Mouse (Mus musculus) right cerebral cortex, postnatal 36 days (tissue): ENCODE measurements at regions not wholly inside any gene's neighbourhood (a gene's known extent, or its start where the extent isn't known, plus 50 kb on each side); places are given as distances from the start of the nearest gene placed in this dataset.
"Not testable (repeated sequence)": the region's sequence is repeated elsewhere in the genome, so short reads cannot be mapped to it uniquely, and the experiment has no call there.

ENCODE experiments used
- DNase-seq, 2 experiments: peaks; one replicate each; pipeline ENCODE4 v3.0.0; 2022; ENCODE audit warnings: low spot score in 2 of 2, mixed read lengths in 1 of 2

DNA sequence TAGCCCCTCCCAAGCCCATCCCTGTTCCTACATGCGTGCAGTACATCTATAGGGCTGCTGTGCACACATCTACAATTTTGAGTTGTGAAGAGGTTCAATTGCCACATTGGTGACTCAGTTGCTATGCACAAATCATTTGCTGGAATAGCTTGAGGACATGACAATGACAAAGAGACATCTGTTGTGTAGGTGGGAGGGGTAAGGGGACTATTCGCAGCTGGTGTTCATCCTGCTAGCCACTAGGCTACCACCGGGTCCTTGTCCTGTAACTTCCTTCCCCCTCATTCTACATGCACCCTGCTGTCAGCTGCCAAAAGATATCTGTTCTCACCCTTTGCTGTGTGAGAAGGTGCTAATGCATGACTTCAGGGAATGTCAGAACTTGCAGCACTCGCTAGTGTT, 1117.7 kb upstream of the Arrdc3 start:
- DNase-seq = no peak

DNA sequence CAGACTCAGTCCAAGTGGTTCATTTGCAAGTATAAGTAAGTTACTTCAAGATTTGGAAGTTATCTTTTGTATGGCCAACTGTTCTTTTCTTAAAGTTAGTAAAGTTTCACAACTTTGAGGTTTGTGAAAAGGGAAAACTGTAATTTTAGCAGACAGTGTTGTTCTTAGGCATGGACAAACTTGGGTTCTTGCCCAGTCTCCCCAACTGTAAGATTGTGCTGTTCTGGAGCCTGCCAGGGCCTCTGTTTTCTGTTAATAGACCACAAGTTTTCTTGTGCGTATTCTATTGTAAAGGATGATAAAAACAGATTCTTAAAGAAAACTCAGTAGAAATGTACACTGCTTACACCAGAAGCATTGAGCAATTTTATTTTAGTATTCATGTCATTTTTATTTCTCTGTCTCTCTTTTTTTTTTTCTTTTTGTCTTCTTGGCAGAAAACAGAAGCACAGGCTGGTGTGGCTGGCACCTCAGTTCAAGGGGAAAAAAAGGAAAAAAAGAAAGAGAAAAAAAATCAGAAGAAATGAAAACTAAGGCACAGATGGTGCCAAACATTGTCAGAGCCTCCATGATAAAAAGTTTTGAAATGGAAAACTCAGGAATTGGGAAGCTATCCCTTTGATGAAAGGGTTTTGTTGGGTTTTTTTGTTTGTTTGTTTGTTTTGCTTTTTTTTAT, 1098.1 kb upstream of the Arrdc3 start:
- DNase-seq = peak; percentile 14 to 51

GRCm38 (mm10) chr13:79801591-79801990, 1081.6 kb upstream of the Arrdc3 start:
- DNase-seq = no peak

- DNase-seq = no peak
These were observed 1047.6 kb upstream of the Arrdc3 start for GRCm38 (mm10) chr13:79835592-79835991.

GRCm38 (mm10) chr13:79844800-79845199, 1038.4 kb upstream of the Arrdc3 start:
- DNase-seq = no peak

GRCm38 (mm10) chr13:79867501-79867900, 1015.7 kb upstream of the Arrdc3 start:
- not testable (repeated sequence) for DNase-seq

DNA sequence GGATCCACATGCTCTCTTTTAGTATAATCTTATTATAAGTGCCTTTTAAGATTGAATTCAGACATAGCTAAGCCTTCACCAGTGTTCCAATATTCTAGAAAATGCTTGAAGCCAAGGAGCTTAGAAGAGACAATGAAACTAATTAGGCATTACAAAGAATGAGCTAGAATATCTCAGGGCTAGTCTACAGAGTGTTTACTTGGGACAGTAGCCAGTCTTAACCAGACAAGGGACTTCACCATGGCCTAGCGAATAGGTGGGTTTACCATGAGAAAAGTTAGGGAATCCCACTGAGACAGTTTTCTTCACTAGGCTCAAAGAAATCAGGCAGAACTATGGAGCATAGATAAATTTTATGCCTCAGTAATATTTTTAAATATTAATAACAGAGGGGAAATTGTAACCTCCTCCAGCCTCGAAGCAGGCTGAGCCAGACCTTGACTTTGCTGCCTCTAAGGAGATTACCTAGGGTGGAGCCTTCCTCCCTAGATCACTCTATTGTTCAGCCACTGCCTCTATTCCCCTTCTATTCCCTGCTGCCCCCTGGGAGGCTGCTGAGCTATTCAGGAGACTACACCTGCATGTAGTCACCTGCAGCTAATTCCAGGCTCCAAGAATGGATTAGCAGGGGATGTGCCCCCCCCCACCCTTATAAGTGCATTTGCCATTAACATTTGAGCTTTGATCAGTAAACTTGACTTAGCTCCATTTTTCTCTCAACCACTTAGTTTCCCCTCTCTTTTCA, 1014.5 kb upstream of the Arrdc3 start:
- DNase-seq = no peak

- no peak for DNase-seq
These were observed 1003.0 kb upstream of the Arrdc3 start for GRCm38 (mm10) chr13:79880136-79880535.

GRCm38 (mm10) chr13:79885959-79886358, 997.2 kb upstream of the Arrdc3 start:
- no peak for DNase-seq

DNA sequence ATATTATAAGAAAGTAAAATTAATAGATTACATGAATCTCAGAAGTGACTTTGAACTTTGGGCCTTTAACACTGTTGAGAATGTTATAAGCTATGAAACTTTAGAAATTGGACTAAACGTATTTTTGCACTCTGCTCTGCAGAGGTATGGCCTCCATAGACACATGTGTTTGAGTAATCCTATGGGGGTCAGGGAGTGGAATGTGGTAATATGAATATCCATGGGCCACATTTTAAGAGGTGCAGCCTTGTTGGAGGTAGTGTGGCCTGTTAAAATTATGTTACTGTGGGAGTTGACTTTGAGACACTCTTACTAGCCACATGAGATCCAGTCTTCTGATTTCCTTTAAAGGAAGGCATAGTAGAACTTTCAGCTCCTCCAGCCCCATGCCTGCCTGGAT, 996.8 kb upstream of the Arrdc3 start:
- no peak for DNase-seq
